Mouse (Mus musculus): ENCODE measurements around the gene Rsph3b. TPM values are rescaled to one million over a fixed set of nuclear protein-coding genes. Genes with fewer than 3 reads are reported as not detected.
A peak's percentile ranks its signal among the peaks of the same experiment; 100 is the strongest.
"Not testable (repeated sequence)": the region's sequence is repeated elsewhere in the genome, so short reads cannot be mapped to it uniquely, and the experiment has no call there.

Gene Rsph3b
- 10 to 100 TPM; 50.1 to 55.1 (median 53.5) TPM for total RNA-seq (2022)

GRCm38 (mm10) chr17:6947984-6948768 lies at the start of gene Rsph3b:
Gene Rsph3b (minus strand): TSS chr17:6948682.
- peak; percentile 82 for DNase-seq (ENCODE audit: low spot score)

GRCm38 (mm10) chr17:6997778-6998490 lies 49.5 kb upstream of the Rsph3b start:
- DNase-seq (ENCODE audit: low spot score) = not testable (repeated sequence)

- DNase-seq (ENCODE audit: low spot score) = not testable (repeated sequence)
Observed at GRCm38 (mm10) chr17:6996826-6997225, 48.3 kb upstream of the Rsph3b start.

GRCm38 (mm10) chr17:6995504-6995903 lies 47.0 kb upstream of the Rsph3b start:
- not testable (repeated sequence) for DNase-seq (ENCODE audit: low spot score)

- not testable (repeated sequence) for DNase-seq (ENCODE audit: low spot score)
Observed at GRCm38 (mm10) chr17:6986118-6986517, 37.6 kb upstream of the Rsph3b start.

GRCm38 (mm10) chr17:6980144-6980543 lies 31.7 kb upstream of the Rsph3b start:
- not testable (repeated sequence) for DNase-seq (ENCODE audit: low spot score)

DNA sequence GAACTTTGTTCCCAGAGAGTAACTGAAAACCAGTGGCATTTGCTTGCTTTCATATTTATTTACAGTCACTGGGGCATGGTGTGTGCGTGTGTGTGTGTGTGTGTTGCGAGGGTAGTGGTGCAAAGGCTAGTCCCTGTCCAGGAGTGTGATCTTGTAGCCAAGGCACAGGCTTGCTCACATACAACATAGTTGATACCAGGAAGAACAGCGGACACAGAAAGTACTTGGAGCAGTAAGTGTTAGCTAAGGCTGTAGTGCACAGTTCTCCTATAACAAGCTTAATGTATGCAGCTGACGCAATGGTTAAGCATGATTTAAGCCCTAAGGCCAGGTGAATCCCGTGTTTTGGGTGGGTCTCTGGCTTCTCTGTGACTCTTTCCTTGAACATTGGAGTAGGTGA lies 30.9 kb upstream of the Rsph3b start:
- DNase-seq (ENCODE audit: low spot score) = not testable (repeated sequence)

- DNase-seq (ENCODE audit: low spot score) = peak; percentile 74
Observed at GRCm38 (mm10) chr17:6978287-6979248, 30.1 kb upstream of the Rsph3b start, which contains the start of gene Gm49721. Gene Gm49721 (plus strand): TSS chr17:6978904.

- not testable (repeated sequence) for DNase-seq (ENCODE audit: low spot score)
Observed at GRCm38 (mm10) chr17:6974985-6975384, 26.5 kb upstream of the Rsph3b start.

DNA sequence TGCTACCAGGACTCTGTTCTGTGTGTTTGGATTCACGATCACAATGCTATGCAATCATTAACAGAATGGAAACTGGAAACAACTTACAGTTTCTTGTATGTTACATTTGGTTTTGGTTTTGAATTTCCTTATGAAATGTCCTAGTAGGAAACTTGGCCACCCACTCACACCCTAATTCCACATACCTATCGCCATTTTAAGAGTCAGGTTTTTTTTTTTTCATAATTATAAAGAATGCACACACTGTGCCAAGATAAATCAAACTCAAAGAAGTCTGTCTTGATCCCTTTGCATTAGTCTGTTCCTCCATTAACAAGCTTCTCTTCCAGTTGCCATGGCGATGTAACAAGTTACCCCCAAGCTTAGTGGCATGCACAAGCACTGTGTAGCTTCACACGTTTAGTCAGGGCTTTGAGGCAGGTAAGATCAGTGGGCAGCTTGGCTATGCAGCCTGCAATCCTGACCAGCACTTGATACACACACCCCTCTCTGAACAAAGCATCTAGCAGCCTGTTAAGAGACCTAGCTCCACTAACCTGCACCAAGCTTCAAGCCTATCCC lies 24.4 kb upstream of the Rsph3b start:
- not testable (repeated sequence) for DNase-seq (ENCODE audit: low spot score)

- not testable (repeated sequence) for DNase-seq (ENCODE audit: low spot score)
Observed at GRCm38 (mm10) chr17:6971238-6971637, 22.8 kb upstream of the Rsph3b start.

DNA sequence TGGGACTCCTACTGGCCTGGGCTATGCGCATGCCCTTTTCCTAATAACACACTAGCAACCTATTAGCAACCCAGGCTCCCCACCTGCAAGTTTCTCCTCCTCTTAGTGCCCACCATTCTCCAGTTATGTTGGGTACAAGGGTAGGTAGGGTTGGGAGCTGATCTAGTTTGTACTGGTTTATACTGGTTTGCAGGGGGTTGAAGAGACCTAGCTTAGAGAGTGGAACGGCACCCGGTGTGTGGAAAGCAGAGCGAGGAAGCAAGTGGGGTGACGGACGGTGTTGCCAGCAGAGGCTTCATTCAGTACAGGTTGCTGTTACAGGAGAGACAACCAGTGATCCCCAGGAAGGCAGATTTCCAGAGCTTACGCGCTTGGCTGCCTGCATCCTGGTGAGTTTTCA lies 21.9 kb upstream of the Rsph3b start, which contains the start of gene Rnaset2b:
Gene Rnaset2b, plus strand, starts transcription at position 301 of the 400 bp plus-strand sequence.
- not testable (repeated sequence) for DNase-seq (ENCODE audit: low spot score)

- not testable (repeated sequence) for DNase-seq (ENCODE audit: low spot score)
Observed at GRCm38 (mm10) chr17:6967673-6968072, 19.2 kb upstream of the Rsph3b start.

DNA sequence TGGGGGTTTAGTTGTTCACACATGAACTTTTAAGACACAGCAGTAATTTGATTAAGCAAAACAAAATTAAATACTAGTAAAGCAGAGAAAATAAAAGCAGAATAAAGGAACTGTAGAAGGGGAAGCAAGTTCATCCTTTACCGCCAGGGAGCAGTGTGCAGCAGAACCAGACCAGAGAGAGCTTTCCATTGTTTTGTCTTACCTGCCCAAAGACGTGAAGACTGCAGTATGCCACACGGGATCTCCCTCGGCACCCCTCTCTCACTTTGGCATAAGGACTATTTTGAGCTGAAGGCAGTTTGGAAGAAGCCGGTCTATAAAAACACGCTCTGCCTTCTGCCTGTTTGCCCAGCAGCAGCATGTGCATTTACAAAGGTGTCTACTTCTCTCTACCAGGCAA lies 16.9 kb upstream of the Rsph3b start:
- not testable (repeated sequence) for DNase-seq (ENCODE audit: low spot score)

- not testable (repeated sequence) for DNase-seq (ENCODE audit: low spot score)
Observed at GRCm38 (mm10) chr17:6962936-6963335, 14.5 kb upstream of the Rsph3b start.

DNA sequence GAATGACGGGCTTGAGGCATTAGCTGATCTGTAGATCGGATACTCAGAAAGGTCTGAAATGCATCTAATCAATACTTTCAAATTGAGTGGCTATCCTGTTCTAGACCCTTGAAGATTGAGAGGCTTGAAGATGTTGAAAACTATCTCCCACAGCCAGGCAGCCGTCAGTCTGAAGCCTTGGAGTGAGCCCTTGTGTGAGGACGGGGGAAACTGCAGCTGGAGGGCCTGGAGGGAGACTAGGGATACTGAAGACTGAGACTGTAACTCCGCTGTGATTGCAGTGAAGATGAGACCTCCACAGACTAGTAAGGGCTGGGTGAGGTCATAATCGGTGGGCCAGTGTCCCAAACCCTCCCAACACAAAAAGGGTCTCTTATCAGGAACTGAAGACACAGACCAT lies 13.9 kb upstream of the Rsph3b start:
- DNase-seq (ENCODE audit: low spot score) = not testable (repeated sequence)

DNA sequence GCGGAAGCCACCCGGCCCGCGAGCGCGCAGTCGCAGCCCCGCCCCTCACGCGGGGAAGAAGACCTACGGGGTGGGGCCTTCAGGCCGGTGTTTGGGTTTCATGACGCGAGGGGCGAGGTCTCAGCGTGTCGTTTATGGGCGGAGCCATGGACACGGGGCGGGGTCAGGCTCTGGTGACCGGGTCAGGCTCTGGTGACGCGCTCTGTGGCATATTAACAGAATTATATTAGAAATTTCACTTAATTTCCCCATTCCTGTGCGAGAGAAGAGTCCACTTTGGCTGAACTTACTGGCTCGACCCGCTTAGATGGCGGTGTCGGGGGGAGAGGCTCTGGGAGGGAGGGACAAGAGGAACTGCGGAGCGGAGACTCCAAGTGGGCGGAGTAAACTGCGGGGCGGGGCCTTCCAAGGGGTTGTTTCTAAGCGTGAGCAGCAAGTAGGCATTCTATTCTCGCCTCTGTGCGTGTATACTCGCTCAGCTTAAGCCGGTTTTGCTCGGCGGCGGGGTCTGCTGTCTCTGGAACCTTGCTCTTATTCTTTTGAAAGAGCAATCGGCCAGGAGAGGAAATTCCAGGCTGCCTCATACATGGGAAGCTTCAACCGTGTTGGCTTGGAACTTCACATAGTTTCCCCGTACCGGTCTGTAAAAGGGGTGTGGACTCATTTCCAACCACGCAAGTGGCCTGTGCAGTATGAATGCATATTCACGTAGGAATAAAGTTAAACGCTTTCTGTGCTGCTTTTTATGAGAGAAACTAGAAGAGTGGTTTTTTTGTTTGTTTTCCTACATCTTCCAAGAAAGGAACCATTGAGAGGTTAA lies 12.9 kb upstream of the Rsph3b start:
- DNase-seq (ENCODE audit: low spot score) = peak; percentile 48

- not testable (repeated sequence) for DNase-seq (ENCODE audit: low spot score)
Observed at GRCm38 (mm10) chr17:6960776-6961175, 12.3 kb upstream of the Rsph3b start, which contains the start of gene Tagap1. Gene Tagap1 (minus strand): TSS chr17:6961156.

GRCm38 (mm10) chr17:6960349-6960748 lies 11.9 kb upstream of the Rsph3b start:
- DNase-seq (ENCODE audit: low spot score) = not testable (repeated sequence)
